Mouse (Mus musculus): ENCODE measurements around the gene Gng10. TPM values are rescaled to one million over a fixed set of nuclear protein-coding genes. Genes with fewer than 3 reads are reported as not detected.
A peak's percentile ranks its signal among the peaks of the same experiment; 100 is the strongest.

The Gng10 gene
- polyA plus RNA-seq (2012; fragmentation: generic; extraction: Trizol): 102 TPM
- long read RNA-seq, experiment 1, transcript Gng10-201 (3 exons, 1,192 nt): major isoform, 159 of 167 reads
- long read RNA-seq, experiment 1, partial matches to known transcripts: 3 of 167 reads
- long read RNA-seq, experiment 1, other reads (novel, unspliced or antisense): 4 of 167 reads
- long read RNA-seq, experiment 2, transcript Gng10-201 (3 exons, 1,192 nt): major isoform, 114 of 123 reads
- long read RNA-seq, experiment 2, partial matches to known transcripts: 0 of 123 reads
- long read RNA-seq, experiment 2, other reads (novel, unspliced or antisense): 8 of 123 reads

DNA sequence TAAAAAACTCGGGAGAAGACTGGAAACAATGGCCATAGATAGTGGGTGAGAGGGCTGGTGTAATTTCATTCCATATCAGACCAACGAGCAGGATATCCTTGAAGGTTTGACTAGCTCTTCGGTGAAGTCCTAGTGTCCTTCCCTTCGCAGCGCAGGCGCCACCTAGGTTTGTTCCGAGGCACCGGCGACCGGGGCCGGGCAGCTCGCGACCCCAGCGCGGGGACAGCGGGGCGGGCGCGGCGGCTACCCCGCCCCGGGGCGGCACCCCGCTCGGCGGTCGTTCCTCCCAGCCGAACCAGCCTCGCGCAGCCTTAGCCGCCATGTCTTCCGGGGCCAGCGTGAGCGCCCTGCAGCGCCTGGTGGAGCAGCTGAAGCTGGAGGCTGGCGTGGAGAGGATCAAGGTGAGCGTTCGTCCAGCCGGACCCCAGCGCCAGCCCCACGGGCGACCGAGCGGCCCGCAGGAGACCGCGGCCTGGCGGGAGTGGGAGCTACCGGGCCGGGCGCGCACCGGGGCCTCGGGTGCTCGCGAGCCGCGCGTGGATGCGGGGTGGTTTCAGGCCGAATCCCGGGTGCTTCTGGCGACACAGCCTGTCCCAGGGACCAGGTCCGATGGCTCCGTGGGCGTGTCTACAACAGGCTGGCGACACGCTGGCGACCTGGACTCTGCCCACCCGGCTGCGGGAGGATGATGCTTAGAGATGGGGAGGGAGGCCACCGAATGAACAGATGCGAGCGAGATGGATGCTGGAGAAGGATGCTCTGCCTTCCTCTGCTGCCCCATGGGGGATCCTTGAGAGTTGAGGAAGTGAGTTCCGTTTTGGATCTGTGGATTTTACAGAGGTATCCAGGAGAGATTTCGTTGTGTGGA is at the start of gene Gng10:
TSS of gene Gng10 (plus strand) at position 171 of the 868 bp plus-strand sequence.
- Histone ChIP-seq H3K79me2 (ENCODE audit: control insufficient read depth, insufficient read depth) (peaks cover 42% of the 10 kb centered on the region), H3K36me3 (ENCODE audit: control insufficient read depth, insufficient read depth) (peaks cover 22% of the 10 kb centered on the region), H3K4me3 (ENCODE audit: insufficient read depth, poor library complexity, severe bottlenecking) (peak within 1 kb of the TSS; percentile 68), H3K27me3 (ENCODE audit: control insufficient read depth, insufficient read depth, insufficient read length) (no peaks in the 10 kb centered on the region), H3K79me3 (ENCODE audit: low read depth) (peaks cover 25% of the 10 kb centered on the region), H3ac (ENCODE audit: control insufficient read depth, insufficient read length, low read depth) (peak within 1 kb of the TSS; percentile 63)
- TF ChIP-seq CTCF (IDR thresholded peaks at IDR 0.05; ENCODE audit: control insufficient read depth, insufficient read depth, insufficient read length): peak; percentile 36
- peak; percentile 31 for TF ChIP-seq MAX (IDR thresholded peaks at IDR 0.05)
- TF ChIP-seq USF1 (IDR thresholded peaks at IDR 0.05; ENCODE audit: low read depth): no peak

DNA sequence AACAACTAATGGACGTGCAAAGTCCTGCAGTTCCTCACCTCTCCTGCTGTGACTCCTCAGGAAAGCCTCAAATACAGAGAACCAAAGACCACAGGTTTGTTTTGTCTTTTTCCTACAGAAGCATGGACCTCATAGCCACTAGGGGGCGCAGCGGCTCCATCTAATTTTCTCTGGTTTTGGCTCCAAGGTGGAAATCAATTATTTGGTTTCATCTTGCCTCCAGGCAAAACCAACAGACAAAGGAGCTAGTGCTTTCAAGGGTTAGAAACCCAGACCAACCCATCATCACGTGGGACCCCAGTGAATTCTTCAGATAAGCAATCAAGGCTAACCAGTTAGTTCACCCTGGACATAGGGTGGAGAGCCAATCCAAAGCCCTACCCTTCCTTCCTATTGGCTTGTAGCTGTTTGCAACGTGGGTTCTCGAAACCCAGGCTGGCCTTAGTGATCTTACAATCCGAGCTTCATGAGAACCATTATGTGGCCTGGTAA is 49.7 kb upstream of the Gng10 start:
- H3K79me3 ChIP-seq (ENCODE audit: low read depth): no peaks in the 10 kb centered on the region
- H3K4me3 ChIP-seq (ENCODE audit: insufficient read depth, poor library complexity, severe bottlenecking): peak overlapping the region; percentile 6
- no peaks in the 10 kb centered on the region for H3K79me2 ChIP-seq (ENCODE audit: control insufficient read depth, insufficient read depth)
- no peaks in the 10 kb centered on the region for H3K27me3 ChIP-seq (ENCODE audit: control insufficient read depth, insufficient read depth, insufficient read length)
- TF ChIP-seq MAX (IDR thresholded peaks at IDR 0.05): no peak
- TF ChIP-seq CEBPB (IDR thresholded peaks at IDR 0.05; ENCODE audit: low read depth): no peak
- peak; percentile 51 for TF ChIP-seq CTCF (IDR thresholded peaks at IDR 0.05; ENCODE audit: control insufficient read depth, insufficient read depth, insufficient read length)
- TF ChIP-seq FOSL1 (IDR thresholded peaks at IDR 0.05; ENCODE audit: insufficient read depth, low read length, poor library complexity, severe bottlenecking): no peak
- H3K36me3 ChIP-seq (ENCODE audit: control insufficient read depth, insufficient read depth): peaks cover 4% of the 10 kb centered on the region
- no peak overlapping the region for H3ac ChIP-seq (ENCODE audit: control insufficient read depth, insufficient read length, low read depth)

DNA sequence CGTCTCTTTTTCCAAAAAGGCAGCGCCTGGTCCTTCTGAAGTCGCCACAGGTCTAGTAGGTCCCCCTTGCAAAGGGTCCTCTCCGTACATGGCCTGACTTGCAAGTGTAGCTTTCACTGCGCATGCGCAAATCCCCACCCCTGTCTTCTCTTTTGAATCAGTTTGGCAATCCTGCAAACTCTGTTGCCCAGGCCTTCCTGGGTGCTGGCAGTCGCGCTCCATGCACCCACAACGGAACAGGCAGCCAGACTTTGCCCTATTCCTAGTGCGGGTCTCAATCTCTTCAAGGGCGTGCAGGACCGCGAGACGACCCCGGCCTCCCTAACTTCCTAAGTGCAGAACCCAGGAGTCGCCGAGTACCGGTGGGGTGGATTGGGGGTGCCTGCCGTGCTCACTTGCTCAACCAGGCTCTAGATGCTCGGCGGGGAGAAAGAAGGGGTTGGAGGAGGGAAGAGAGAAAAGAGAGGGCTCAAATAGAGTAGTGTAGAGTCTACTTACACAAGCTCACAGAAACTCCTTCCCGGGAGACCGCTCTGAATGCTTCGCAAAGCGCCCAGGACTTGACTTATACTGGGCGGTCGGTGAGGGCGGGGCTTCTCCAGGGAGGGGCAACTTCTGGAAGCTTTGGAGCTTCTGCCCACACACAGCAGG is 48.2 kb upstream of the Gng10 start, which contains the start of gene Ptgr1:
TSS of gene Ptgr1 (minus strand) at position 580 of the 651 bp plus-strand sequence.
- TF ChIP-seq FOSL1 (IDR thresholded peaks at IDR 0.05; ENCODE audit: insufficient read depth, low read length, poor library complexity, severe bottlenecking) (no peak), MAX (IDR thresholded peaks at IDR 0.05) (no peak), USF1 (IDR thresholded peaks at IDR 0.05; ENCODE audit: low read depth) (no peak), MYOD1 (IDR thresholded peaks at IDR 0.05; ENCODE audit: control insufficient read depth, insufficient read length, low read depth) (no peak), CTCF (IDR thresholded peaks at IDR 0.05; ENCODE audit: control insufficient read depth, insufficient read depth, insufficient read length) (no peak), CEBPB (IDR thresholded peaks at IDR 0.05; ENCODE audit: low read depth) (no peak), MYOG (IDR thresholded peaks at IDR 0.05; ENCODE audit: control insufficient read depth, extremely low read depth, insufficient read length) (no peak)
- Histone ChIP-seq H3ac (ENCODE audit: control insufficient read depth, insufficient read length, low read depth) (peak within 1 kb of the TSS; percentile 79), H3K79me3 (ENCODE audit: low read depth) (no peaks in the 10 kb centered on the region), H3K4me3 (ENCODE audit: insufficient read depth, poor library complexity, severe bottlenecking) (peak within 1 kb of the TSS; percentile 50), H3K27me3 (ENCODE audit: control insufficient read depth, insufficient read depth, insufficient read length) (no peaks in the 10 kb centered on the region), H3K79me2 (ENCODE audit: control insufficient read depth, insufficient read depth) (no peaks in the 10 kb centered on the region), H3K36me3 (ENCODE audit: control insufficient read depth, insufficient read depth) (peaks cover 4% of the 10 kb centered on the region)

DNA sequence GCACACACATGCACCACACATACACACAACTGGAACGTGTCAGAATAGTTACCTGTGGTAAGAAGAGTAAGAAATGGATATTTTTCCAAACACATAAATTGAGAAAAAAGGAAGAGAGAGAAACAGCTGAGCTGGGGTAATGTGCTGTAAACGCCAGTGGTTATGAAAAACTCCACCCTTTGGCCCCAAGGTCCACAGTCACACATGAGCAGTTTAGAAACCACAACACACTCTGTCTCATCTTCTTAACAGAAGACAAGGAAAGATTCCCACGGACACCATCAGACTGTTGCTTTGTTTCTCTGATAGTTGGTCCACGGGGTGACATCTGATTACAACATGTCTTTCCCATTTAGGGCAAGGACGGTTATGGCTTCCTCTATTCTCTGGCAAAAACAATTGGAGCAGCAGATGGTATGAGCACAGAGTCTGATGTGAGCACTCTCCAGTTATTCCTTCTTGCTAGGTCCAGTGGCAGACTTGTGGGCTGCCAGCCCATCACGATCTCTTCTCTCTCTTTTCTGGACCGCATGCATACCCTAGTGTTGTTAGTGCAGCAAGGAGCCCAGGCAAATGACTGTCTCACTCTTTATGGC is 45.5 kb upstream of the Gng10 start:
- TF ChIP-seq USF1 (IDR thresholded peaks at IDR 0.05; ENCODE audit: low read depth) (no peak), FOSL1 (IDR thresholded peaks at IDR 0.05; ENCODE audit: insufficient read depth, low read length, poor library complexity, severe bottlenecking) (no peak), CTCF (IDR thresholded peaks at IDR 0.05; ENCODE audit: control insufficient read depth, insufficient read depth, insufficient read length) (no peak), CEBPB (IDR thresholded peaks at IDR 0.05; ENCODE audit: low read depth) (no peak), MYOD1 (IDR thresholded peaks at IDR 0.05; ENCODE audit: control insufficient read depth, insufficient read length, low read depth) (no peak), MAX (IDR thresholded peaks at IDR 0.05) (no peak), MYOG (IDR thresholded peaks at IDR 0.05; ENCODE audit: control insufficient read depth, extremely low read depth, insufficient read length) (no peak)
- no peaks in the 10 kb centered on the region for H3K79me2 ChIP-seq (ENCODE audit: control insufficient read depth, insufficient read depth)
- H3K4me3 ChIP-seq (ENCODE audit: insufficient read depth, poor library complexity, severe bottlenecking): no peak overlapping the region
- H3K27me3 ChIP-seq (ENCODE audit: control insufficient read depth, insufficient read depth, insufficient read length): no peaks in the 10 kb centered on the region
- H3ac ChIP-seq (ENCODE audit: control insufficient read depth, insufficient read length, low read depth): no peak overlapping the region
- H3K36me3 ChIP-seq (ENCODE audit: control insufficient read depth, insufficient read depth): no peaks in the 10 kb centered on the region
- no peaks in the 10 kb centered on the region for H3K79me3 ChIP-seq (ENCODE audit: low read depth)

DNA sequence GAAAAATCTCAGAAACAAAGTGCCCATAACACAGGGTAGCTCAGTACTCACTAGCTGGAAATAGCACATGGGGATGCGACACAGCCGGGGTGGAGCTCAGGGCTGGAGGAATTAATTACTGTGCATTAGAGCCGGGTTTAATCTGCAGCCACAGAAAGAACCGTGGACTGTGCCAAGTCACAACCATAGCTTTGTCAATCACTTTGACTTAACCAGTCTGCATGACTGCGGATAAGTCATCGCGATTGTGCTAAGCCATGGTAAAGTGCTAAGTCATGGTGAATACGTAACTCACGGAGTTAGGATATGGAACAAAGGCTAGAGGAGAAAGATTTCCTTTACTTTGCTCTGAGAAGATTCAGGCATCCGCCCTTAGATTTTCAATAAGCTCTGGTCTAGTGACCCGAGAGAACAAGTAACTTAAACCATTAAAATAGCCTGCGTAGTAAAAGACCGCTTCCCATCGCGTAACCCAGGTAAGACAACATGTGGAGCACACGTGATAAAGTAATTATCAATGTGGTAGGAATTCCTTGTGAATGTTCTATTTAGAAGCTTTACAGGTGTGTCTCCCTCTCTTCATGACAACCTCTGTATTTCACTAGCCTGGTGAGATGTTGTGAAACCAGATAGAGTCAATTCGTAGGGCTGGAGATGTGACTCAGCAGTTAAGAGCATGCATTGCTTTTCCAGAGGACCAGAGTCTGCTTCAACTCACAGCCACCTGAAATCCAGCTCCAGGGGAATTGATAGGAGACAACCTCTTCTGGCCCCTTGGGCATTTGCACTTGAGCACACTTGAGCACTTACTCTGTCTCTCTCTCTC is 44.1 kb upstream of the Gng10 start:
- no peaks in the 10 kb centered on the region for H3K27me3 ChIP-seq (ENCODE audit: control insufficient read depth, insufficient read depth, insufficient read length)
- TF ChIP-seq CTCF (IDR thresholded peaks at IDR 0.05; ENCODE audit: control insufficient read depth, insufficient read depth, insufficient read length) (no peak), MYOD1 (IDR thresholded peaks at IDR 0.05; ENCODE audit: control insufficient read depth, insufficient read length, low read depth) (no peak), MYOG (IDR thresholded peaks at IDR 0.05; ENCODE audit: control insufficient read depth, extremely low read depth, insufficient read length) (no peak), CEBPB (IDR thresholded peaks at IDR 0.05; ENCODE audit: low read depth) (no peak), MAX (IDR thresholded peaks at IDR 0.05) (no peak), USF1 (IDR thresholded peaks at IDR 0.05; ENCODE audit: low read depth) (no peak), FOSL1 (IDR thresholded peaks at IDR 0.05; ENCODE audit: insufficient read depth, low read length, poor library complexity, severe bottlenecking) (no peak)
- no peak overlapping the region for H3ac ChIP-seq (ENCODE audit: control insufficient read depth, insufficient read length, low read depth)
- no peaks in the 10 kb centered on the region for H3K79me2 ChIP-seq (ENCODE audit: control insufficient read depth, insufficient read depth)
- no peaks in the 10 kb centered on the region for H3K79me3 ChIP-seq (ENCODE audit: low read depth)
- H3K36me3 ChIP-seq (ENCODE audit: control insufficient read depth, insufficient read depth): no peaks in the 10 kb centered on the region
- H3K4me3 ChIP-seq (ENCODE audit: insufficient read depth, poor library complexity, severe bottlenecking): no peak overlapping the region

Measured in C2C12 (cell line).